Mouse (Mus musculus): ENCODE measurements around the gene Plppr1. TPM values are rescaled to one million over a fixed set of nuclear protein-coding genes. Genes with fewer than 3 reads are reported as not detected.

Gene Plppr1
- polyA plus RNA-seq, 1 experiment from 2014 or later = 3.4 TPM

- H3K4me3 ChIP-seq = no peak overlapping the region
- no peaks in the 10 kb centered on the region for H3K4me1 ChIP-seq
- no peaks in the 10 kb centered on the region for H3K9me3 ChIP-seq (replicated peaks)
- no peaks in the 10 kb centered on the region for H3K27me3 ChIP-seq (ENCODE audit: low read depth, poor library complexity, severe bottlenecking)
- H3K36me3 ChIP-seq = no peaks in the 10 kb centered on the region
- DNase-seq (ENCODE audit: low spot score) = no peak
- WGBS = 74% methylated on average over 5 of the region's 5 CpGs
- no peak overlapping the region for H3K27ac ChIP-seq (replicated peaks)
Measured at GRCm38 (mm10) chr4:49211582-49211981, 152.5 kb downstream of the Plppr1 start.

GRCm38 (mm10) chr4:49212616-49213544 lies 153.8 kb downstream of the Plppr1 start:
- DNase-seq (ENCODE audit: low spot score) = no peak
- H3K27me3 ChIP-seq (ENCODE audit: low read depth, poor library complexity, severe bottlenecking) = no peaks in the 10 kb centered on the region
- 88% methylated on average over 11 of the region's 11 CpGs for WGBS

GRCm38 (mm10) chr4:49214341-49214740 lies 155.3 kb downstream of the Plppr1 start:
- Histone ChIP-seq H3K36me3 (no peaks in the 10 kb centered on the region), H3K27me3 (ENCODE audit: low read depth, poor library complexity, severe bottlenecking) (no peaks in the 10 kb centered on the region), H3K4me3 (no peak overlapping the region), H3K27ac (replicated peaks) (no peak overlapping the region), H3K4me1 (no peaks in the 10 kb centered on the region), H3K9me3 (replicated peaks) (no peaks in the 10 kb centered on the region)
- 76% methylated on average over 3 of the region's 3 CpGs for WGBS
- no peak for DNase-seq (ENCODE audit: low spot score)

More at GRCm38 (mm10) chr4:49212616-49213544, 153.8 kb downstream of the Plppr1 start:
- Histone ChIP-seq H3K4me1 (no peaks in the 10 kb centered on the region), H3K4me3 (no peak overlapping the region), H3K9me3 (replicated peaks) (no peaks in the 10 kb centered on the region), H3K27ac (replicated peaks) (no peak overlapping the region), H3K36me3 (no peaks in the 10 kb centered on the region)

GRCm38 (mm10) chr4:49223501-49223900 lies 164.4 kb downstream of the Plppr1 start:
- H3K9me3 ChIP-seq (replicated peaks) = no peaks in the 10 kb centered on the region
- no peak for DNase-seq (ENCODE audit: low spot score)
- H3K36me3 ChIP-seq = no peaks in the 10 kb centered on the region
- H3K4me1 ChIP-seq = no peaks in the 10 kb centered on the region
- H3K27ac ChIP-seq (replicated peaks) = no peak overlapping the region
- no peak overlapping the region for H3K4me3 ChIP-seq
- WGBS = 90% methylated on average over 6 of the region's 6 CpGs
- no peaks in the 10 kb centered on the region for H3K27me3 ChIP-seq (ENCODE audit: low read depth, poor library complexity, severe bottlenecking)

GRCm38 (mm10) chr4:49225021-49225420 lies 165.9 kb downstream of the Plppr1 start:
- 78% methylated on average over 1 of the region's 1 CpGs for WGBS
- Histone ChIP-seq H3K9me3 (replicated peaks) (no peaks in the 10 kb centered on the region), H3K36me3 (no peaks in the 10 kb centered on the region), H3K4me3 (no peak overlapping the region), H3K27ac (replicated peaks) (no peak overlapping the region), H3K27me3 (ENCODE audit: low read depth, poor library complexity, severe bottlenecking) (no peaks in the 10 kb centered on the region), H3K4me1 (no peaks in the 10 kb centered on the region)
- no peak for DNase-seq (ENCODE audit: low spot score)

- no peak overlapping the region for H3K27ac ChIP-seq (replicated peaks)
- DNase-seq (ENCODE audit: low spot score) = no peak
- H3K4me1 ChIP-seq = peaks cover 12% of the 10 kb centered on the region
- WGBS = 72% methylated on average over 11 of the region's 11 CpGs
- no peaks in the 10 kb centered on the region for H3K27me3 ChIP-seq (ENCODE audit: low read depth, poor library complexity, severe bottlenecking)
- no peaks in the 10 kb centered on the region for H3K36me3 ChIP-seq
- no peak overlapping the region for H3K4me3 ChIP-seq
- H3K9me3 ChIP-seq (replicated peaks) = no peaks in the 10 kb centered on the region
Measured at GRCm38 (mm10) chr4:49232206-49233031, 173.3 kb downstream of the Plppr1 start.

GRCm38 (mm10) chr4:49233032-49233406 lies 173.9 kb downstream of the Plppr1 start:
- 67% methylated on average over 3 of the region's 3 CpGs for WGBS

GRCm38 (mm10) chr4:49238111-49238510 lies 179.0 kb downstream of the Plppr1 start:
- 0 out of 2 replicates have a peak, but pooled peaks cover under 1% of the 10 kb centered on the region for H3K4me1 ChIP-seq
- no peaks in the 10 kb centered on the region for H3K27me3 ChIP-seq (ENCODE audit: low read depth, poor library complexity, severe bottlenecking)
- no peak overlapping the region for H3K27ac ChIP-seq (replicated peaks)
- H3K9me3 ChIP-seq (replicated peaks) = no peaks in the 10 kb centered on the region
- no peaks in the 10 kb centered on the region for H3K36me3 ChIP-seq
- H3K4me3 ChIP-seq = no peak overlapping the region
- 95% methylated on average over 4 of the region's 4 CpGs for WGBS
- no peak for DNase-seq (ENCODE audit: low spot score)

More at GRCm38 (mm10) chr4:49233032-49233406, 173.9 kb downstream of the Plppr1 start:
- Histone ChIP-seq H3K4me1 (peaks cover 12% of the 10 kb centered on the region), H3K9me3 (replicated peaks) (no peaks in the 10 kb centered on the region), H3K36me3 (no peaks in the 10 kb centered on the region), H3K27me3 (ENCODE audit: low read depth, poor library complexity, severe bottlenecking) (no peaks in the 10 kb centered on the region), H3K4me3 (no peak overlapping the region), H3K27ac (replicated peaks) (no peak overlapping the region)
- DNase-seq (ENCODE audit: low spot score) = no peak

GRCm38 (mm10) chr4:49239451-49239850 lies 180.4 kb downstream of the Plppr1 start:
- Histone ChIP-seq H3K36me3 (no peaks in the 10 kb centered on the region), H3K4me1 (no peaks in the 10 kb centered on the region), H3K4me3 (no peak overlapping the region), H3K27ac (replicated peaks) (no peak overlapping the region), H3K27me3 (ENCODE audit: low read depth, poor library complexity, severe bottlenecking) (no peaks in the 10 kb centered on the region), H3K9me3 (replicated peaks) (no peaks in the 10 kb centered on the region)
- DNase-seq (ENCODE audit: low spot score) = no peak
- WGBS = 89% methylated on average over 5 of the region's 5 CpGs

- DNase-seq (ENCODE audit: low spot score) = no peak
- 87% methylated on average over 5 of the region's 5 CpGs for WGBS
- Histone ChIP-seq H3K27ac (replicated peaks) (no peak overlapping the region), H3K9me3 (replicated peaks) (no peaks in the 10 kb centered on the region), H3K4me3 (no peak overlapping the region), H3K36me3 (no peaks in the 10 kb centered on the region), H3K27me3 (ENCODE audit: low read depth, poor library complexity, severe bottlenecking) (no peaks in the 10 kb centered on the region), H3K4me1 (no peaks in the 10 kb centered on the region; the same call in 1 of the 2 replicates)
Measured at GRCm38 (mm10) chr4:49244791-49245190, 185.7 kb downstream of the Plppr1 start.

- H3K4me3 ChIP-seq = no peak overlapping the region
- no peak for DNase-seq (ENCODE audit: low spot score)
- WGBS = 93% methylated on average over 2 of the region's 2 CpGs
- H3K9me3 ChIP-seq (replicated peaks) = no peaks in the 10 kb centered on the region
- H3K27me3 ChIP-seq (ENCODE audit: low read depth, poor library complexity, severe bottlenecking) = no peaks in the 10 kb centered on the region
- H3K36me3 ChIP-seq = no peaks in the 10 kb centered on the region
- H3K27ac ChIP-seq (replicated peaks) = no peak overlapping the region
- H3K4me1 ChIP-seq = no peaks in the 10 kb centered on the region; the same call in 1 of the 2 replicates
Measured at GRCm38 (mm10) chr4:49245274-49245673, 186.2 kb downstream of the Plppr1 start.

- Histone ChIP-seq H3K36me3 (no peaks in the 10 kb centered on the region), H3K9me3 (replicated peaks) (no peaks in the 10 kb centered on the region), H3K27ac (replicated peaks) (no peak overlapping the region), H3K27me3 (ENCODE audit: low read depth, poor library complexity, severe bottlenecking) (no peaks in the 10 kb centered on the region), H3K4me1 (no peaks in the 10 kb centered on the region), H3K4me3 (no peak overlapping the region)
- DNase-seq (ENCODE audit: low spot score) = no peak
- 13% methylated on average over 3 of the region's 3 CpGs for WGBS
Measured at GRCm38 (mm10) chr4:49251262-49251661, 192.2 kb downstream of the Plppr1 start.

GRCm38 (mm10) chr4:49252169-49252568 lies 193.1 kb downstream of the Plppr1 start:
- no peak for DNase-seq (ENCODE audit: low spot score)
- H3K4me3 ChIP-seq = no peak overlapping the region
- no peak overlapping the region for H3K27ac ChIP-seq (replicated peaks)
- H3K9me3 ChIP-seq (replicated peaks) = no peaks in the 10 kb centered on the region
- 90% methylated on average over 3 of the region's 3 CpGs for WGBS
- H3K27me3 ChIP-seq (ENCODE audit: low read depth, poor library complexity, severe bottlenecking) = no peaks in the 10 kb centered on the region
- H3K36me3 ChIP-seq = no peaks in the 10 kb centered on the region
- H3K4me1 ChIP-seq = no peaks in the 10 kb centered on the region

Data from midbrain, embryonic 10.5 days (tissue).